Mouse (Mus musculus): ENCODE measurements around the gene Cyld.

DNA sequence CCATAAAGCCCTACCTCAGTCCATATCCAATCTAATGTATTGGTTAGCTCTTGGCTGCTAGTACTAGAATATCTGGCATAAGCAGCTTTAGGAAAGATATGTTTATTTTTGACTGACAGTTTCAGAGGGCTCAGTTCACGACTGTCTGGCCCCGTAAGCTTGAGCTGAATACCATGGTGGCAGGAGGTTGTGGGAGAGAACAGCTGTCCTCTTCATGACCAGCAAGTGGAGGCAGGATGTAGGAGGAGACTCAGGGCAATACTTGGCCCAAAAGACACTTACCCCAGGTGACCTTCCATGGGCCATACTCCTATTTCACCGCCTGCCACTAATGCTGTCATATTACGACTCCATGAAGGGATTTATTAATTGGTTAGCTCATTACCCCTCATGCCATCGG lies 23.0 kb upstream of the Cyld start:
- TF ChIP-seq CTCF (IDR thresholded peaks at IDR 0.05; ENCODE audit: insufficient read depth, low read depth, low read length) = no peak
- no peak for TF ChIP-seq POLR2A (IDR thresholded peaks at IDR 0.05; ENCODE audit: insufficient read depth, low read depth, low read length)

All from olfactory bulb, adult 2 months (tissue).